Mouse (Mus musculus) kidney, embryonic 15.5 days (tissue): Measurements from ENCODE around the gene Zfp13. TPM values are rescaled to one million over a fixed set of nuclear protein-coding genes. Genes with fewer than 3 reads are reported as not detected.

Experiments
- ATAC-seq: fragments of 200-750 bp; cut with Nextera tagmentation; replicated peaks from 2 replicates; pipeline ENCODE4 v1.8.0; 2017; ENCODE audit warnings: moderate TSS enrichment; ENCODE audit not compliant: low FRiP score
- H3K27ac ChIP-seq: fragments of 300-500 bp; sonication (generic); 2 replicates; pipeline ENCODE4 v1.5.1; 2015; ENCODE audit warnings: mild to moderate bottlenecking, inconsistent platforms
- H3K27me3 ChIP-seq: fragments of 300-500 bp; sonication (generic); 2 replicates; pipeline ENCODE4 v1.6.1; 2015; ENCODE audit warnings: inconsistent platforms
- H3K36me3 ChIP-seq: fragments of 300-500 bp; sonication (generic); 2 replicates; pipeline ENCODE4 v1.6.1; 2015; ENCODE audit warnings: inconsistent platforms
- H3K4me1 ChIP-seq: fragments of 300-500 bp; sonication (generic); 2 replicates; pipeline ENCODE4 v1.6.1; 2015; ENCODE audit warnings: inconsistent platforms
- H3K4me2 ChIP-seq: fragments of 300-500 bp; sonication (generic); 2 replicates; pipeline ENCODE4 v1.6.1; 2015; ENCODE audit warnings: moderate library complexity, mild to moderate bottlenecking, inconsistent platforms
- H3K4me3 ChIP-seq: fragments of 300-500 bp; sonication (generic); replicated peaks from 2 replicates; pipeline ENCODE4 v1.5.1; 2015; ENCODE audit warnings: mild to moderate bottlenecking, inconsistent platforms
- H3K9ac ChIP-seq: fragments of 300-500 bp; sonication (generic); 2 replicates; pipeline ENCODE4 v1.6.1; 2015; ENCODE audit warnings: mild to moderate bottlenecking, inconsistent platforms
- H3K9me3 ChIP-seq: fragments of 300-500 bp; sonication (generic); replicated peaks from 2 replicates; pipeline ENCODE4 v1.6.1; 2016; ENCODE audit warnings: inconsistent platforms
- WGBS: fragments of 180-500 bp; shearing (Covaris S2); methylation state at CpG from one replicate; pipeline ENCODE4 v1.1.7; 2015; ENCODE audit warnings: mixed read lengths; 5-methylcytosine and 5-hydroxymethylcytosine counted together
- polyA plus RNA-seq: library from polyadenylated mRNA; unstranded; fragments of >200 nt; fragmentation: Nextera tagmentation; extraction: Ambion mirVana; gene quantifications from 2 replicates; pipeline ENCODE4 v1.2.1, GENCODE M21; 2015

Zfp13 gene
- 16.3 and 16.5 TPM in 2 replicates for polyA plus RNA-seq

DNA sequence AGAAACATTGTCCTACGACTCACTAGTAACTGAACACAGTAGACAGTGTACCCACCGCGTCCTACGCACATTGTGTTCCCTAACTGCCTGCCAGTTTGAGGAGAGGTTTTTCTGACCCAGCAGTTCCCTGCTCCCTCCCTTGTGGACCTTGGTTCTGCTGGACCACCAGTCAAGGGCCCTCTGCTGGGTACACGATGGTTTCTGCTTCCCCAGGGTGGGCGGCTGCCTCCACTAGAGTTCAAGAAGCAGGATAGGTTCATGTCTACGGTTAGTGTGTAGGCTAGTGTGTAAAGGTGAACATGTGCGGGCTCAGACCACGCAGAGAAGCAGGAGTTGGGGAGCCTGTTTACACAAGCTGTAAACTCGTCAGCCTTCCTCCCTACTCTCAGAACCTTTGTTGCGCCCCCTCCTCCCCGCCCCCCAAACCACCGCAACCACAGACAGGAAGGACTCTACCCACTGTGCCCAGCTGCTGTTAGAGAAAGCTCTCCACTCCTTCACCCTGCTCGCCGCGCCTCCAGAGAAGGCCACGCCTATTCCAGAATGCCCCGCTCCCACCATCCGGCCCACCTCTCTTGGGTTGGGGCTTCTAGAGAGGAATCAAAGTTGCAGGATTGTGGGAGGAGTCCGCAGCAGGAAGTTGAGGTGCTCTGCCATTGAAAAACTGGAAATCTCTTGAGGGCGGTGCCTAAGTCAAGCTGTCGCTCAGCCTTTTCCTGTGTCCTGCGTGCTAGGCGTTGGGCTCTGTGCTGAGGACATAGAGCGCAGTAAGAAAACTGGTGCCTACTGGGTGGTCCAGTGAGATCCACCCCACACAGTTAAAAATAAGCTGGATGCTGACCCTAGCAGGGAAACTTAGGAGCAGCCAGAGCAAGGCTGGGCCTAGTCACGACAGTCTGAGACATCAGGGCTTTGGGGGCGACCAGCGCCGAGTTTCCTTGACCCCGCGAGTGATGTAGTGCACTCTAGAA, at the start of gene Zfp13:
Gene Zfp13, minus strand, starts transcription at position 906 of the 971 bp plus-strand sequence.
- Histone ChIP-seq H3K4me1 (peaks cover 28% of the 10 kb centered on the region), H3K9me3 (no peaks in the 10 kb centered on the region), H3K4me3 (peak within 1 kb of the TSS; percentile 50), H3K9ac (peak within 1 kb of the TSS; percentile 48), H3K27me3 (no peaks in the 10 kb centered on the region), H3K36me3 (no peaks in the 10 kb centered on the region), H3K27ac (peak within 1 kb of the TSS; percentile 94), H3K4me2 (peak within 1 kb of the TSS; percentile 79)
- WGBS = 7% methylated on average over 30 of the region's 31 CpGs
- peak; percentile 97 for ATAC-seq

DNA sequence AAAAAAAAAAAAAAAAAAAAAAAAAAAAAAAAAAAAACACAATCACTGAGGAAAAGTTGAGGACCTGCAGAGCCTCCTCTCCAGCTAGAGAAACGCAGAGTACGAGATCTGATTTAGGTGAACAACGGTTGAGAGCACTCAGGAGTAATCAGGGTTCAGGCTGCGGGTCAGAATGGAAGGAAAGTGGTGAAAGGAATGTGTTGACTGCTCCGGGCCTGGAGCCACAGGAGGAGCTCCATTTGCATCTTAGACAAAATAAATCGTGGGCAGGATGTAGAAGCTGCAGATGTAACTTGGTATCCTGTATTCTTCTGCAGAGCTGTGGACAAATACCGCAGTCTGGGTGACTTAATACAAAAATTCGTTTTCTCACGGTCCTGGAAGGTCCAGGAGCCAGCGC, 46.6 kb upstream of the Zfp13 start:
- ATAC-seq = no peak

DNA sequence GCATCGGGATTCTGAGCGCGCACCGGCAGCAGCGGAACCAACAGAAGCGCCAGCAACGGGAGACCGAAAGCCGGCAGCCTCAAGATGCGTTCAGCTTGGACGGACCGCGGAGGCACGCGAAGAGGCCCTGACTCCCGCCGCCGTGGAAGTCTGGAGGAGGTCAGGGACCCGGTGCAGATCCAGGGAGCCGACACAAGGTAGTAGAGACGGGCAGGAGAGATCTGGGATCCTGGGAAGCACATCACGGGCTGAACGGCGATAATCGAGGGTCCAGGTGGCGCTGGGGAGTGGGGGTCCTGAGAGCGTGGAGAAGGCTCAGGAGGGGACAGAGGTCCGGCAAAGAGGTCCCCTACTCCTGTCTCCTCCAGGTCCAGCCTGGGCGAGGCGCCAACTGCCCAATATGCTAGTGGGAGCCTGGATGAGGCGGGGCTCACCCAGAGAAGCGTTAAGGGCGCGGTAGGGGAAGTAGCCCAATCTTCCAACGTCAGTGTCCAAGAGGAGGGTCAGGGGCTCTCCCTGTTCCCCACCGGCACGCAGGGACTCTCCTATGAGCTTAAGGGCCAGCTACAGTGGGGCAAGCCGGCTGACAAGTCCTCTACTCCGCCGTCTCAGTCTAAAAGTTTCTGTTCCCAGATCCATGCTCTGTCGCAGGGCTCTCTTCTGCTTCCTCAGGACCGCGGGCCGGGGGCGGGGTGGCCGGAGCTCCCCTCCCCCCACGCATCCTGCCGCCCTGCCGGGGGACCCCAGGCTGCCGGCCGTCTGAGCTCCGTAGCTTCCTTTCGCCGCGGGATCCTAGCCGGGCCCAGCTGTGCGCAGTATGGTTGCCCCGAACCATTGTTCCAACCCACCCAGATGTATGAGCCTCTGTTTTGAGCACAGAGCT, 45.6 kb upstream of the Zfp13 start, which contains the start of gene Mmp25:
Gene Mmp25, minus strand, starts transcription at position 665 of the 883 bp plus-strand sequence.
- peak; percentile 62 for ATAC-seq

More for the DNA sequence above, 46.6 kb upstream of the Zfp13 start:
- Histone ChIP-seq H3K4me1 (peaks cover 14% of the 10 kb centered on the region), H3K27ac (no peak overlapping the region), H3K36me3 (no peaks in the 10 kb centered on the region), H3K4me3 (no peak overlapping the region), H3K4me2 (no peak overlapping the region), H3K27me3 (peaks cover 30% of the 10 kb centered on the region), H3K9me3 (0 out of 2 replicates have a peak, but pooled peaks cover 2% of the 10 kb centered on the region), H3K9ac (no peak overlapping the region)
- WGBS = 37% methylated on average over 10 of the region's 10 CpGs

DNA sequence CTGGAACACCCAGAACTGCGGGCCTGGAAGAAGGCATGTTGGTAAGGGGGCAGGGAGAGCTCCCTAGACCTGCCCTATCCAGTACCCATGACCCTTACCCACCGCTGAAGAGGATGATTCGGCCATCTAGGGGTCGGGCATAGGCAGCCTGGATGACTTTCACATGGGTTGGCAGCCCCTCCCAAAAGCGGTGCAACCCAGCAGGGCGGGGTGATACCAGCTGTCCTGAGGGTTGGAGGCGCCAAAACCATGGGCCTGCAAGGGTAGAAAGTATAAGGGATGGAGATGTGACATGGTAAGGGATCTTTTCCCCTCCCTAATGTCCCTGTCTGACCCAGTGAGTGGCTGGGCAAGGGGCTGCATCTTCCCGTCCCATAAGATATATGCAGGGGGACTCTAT, 32.0 kb upstream of the Zfp13 start:
- peaks cover 8% of the 10 kb centered on the region; the same call in 1 of the 2 replicates for H3K27me3 ChIP-seq
- H3K27ac ChIP-seq = no peak overlapping the region
- no peak overlapping the region for H3K9ac ChIP-seq
- H3K4me1 ChIP-seq = peaks cover 4% of the 10 kb centered on the region
- no peak overlapping the region for H3K4me3 ChIP-seq
- no peak for ATAC-seq
- H3K9me3 ChIP-seq = no peaks in the 10 kb centered on the region
- 86% methylated on average over 8 of the region's 8 CpGs for WGBS
- no peak overlapping the region for H3K4me2 ChIP-seq
- no peaks in the 10 kb centered on the region for H3K36me3 ChIP-seq

More for the DNA sequence above, 45.6 kb upstream of the Zfp13 start, which contains the start of gene Mmp25:
- Histone ChIP-seq H3K9ac (peak within 1 kb of the TSS; percentile 8; the same call in 1 of the 2 replicates), H3K9me3 (0 out of 2 replicates have a peak, but pooled peaks cover 2% of the 10 kb centered on the region), H3K36me3 (no peaks in the 10 kb centered on the region), H3K4me2 (peak within 1 kb of the TSS; percentile 78), H3K27me3 (peaks cover 30% of the 10 kb centered on the region), H3K4me3 (peak within 1 kb of the TSS; percentile 43), H3K27ac (no peak within 1 kb of the TSS), H3K4me1 (peaks cover 14% of the 10 kb centered on the region)
- WGBS = 0% methylated on average over 57 of the region's 58 CpGs

DNA sequence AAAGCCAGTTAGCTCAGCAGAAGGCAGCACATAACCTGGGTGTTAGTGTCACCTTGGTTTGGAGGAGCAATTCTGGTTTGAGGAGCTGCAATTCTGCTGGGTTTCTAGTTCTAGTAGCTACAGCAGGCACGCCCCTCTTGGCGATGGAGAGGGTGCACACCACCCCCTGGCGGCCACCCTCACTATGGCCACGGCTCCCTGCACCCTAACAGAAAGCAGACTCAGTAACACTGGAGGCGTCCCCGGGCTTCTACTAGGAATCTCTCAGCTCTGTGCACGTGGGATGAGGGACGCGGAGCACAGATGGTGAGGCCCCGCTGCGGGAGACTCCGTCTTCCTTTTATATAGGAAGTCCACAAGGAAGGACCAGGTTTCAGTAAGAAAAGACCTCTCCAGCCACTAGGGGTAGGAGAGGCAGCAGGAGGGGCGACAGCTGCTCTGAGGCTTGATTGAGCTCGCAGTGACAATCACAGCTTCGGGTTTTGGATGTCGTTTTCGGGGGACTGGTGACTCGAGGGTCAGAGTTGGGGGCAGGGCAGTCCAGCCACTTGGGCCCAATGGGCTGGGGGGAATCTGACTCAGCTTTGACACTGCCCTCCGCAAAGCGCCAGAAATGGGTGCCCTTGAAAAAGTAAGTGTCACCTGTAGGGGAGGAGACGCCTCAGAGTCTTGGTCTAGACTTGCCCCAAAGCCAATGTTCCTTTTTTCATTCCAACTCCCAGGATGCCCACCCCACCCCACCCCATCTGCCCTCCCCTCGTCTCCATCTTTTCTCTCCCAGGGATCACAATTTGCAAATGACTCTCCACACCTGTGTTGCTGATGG, 31.1 kb upstream of the Zfp13 start:
- ATAC-seq = peak; percentile 92
- 0 out of 2 replicates have a peak, but pooled peaks cover 2% of the 10 kb centered on the region for H3K27me3 ChIP-seq
- H3K27ac ChIP-seq = no peak overlapping the region
- H3K4me3 ChIP-seq = peak overlapping the region; percentile 25
- no peaks in the 10 kb centered on the region for H3K9me3 ChIP-seq
- H3K4me2 ChIP-seq = peak overlapping the region; percentile 57
- H3K36me3 ChIP-seq = no peaks in the 10 kb centered on the region
- H3K4me1 ChIP-seq = peaks cover 4% of the 10 kb centered on the region
- no peak overlapping the region; the same call in 1 of the 2 replicates for H3K9ac ChIP-seq
- 14% methylated on average over 22 of the region's 22 CpGs for WGBS

DNA sequence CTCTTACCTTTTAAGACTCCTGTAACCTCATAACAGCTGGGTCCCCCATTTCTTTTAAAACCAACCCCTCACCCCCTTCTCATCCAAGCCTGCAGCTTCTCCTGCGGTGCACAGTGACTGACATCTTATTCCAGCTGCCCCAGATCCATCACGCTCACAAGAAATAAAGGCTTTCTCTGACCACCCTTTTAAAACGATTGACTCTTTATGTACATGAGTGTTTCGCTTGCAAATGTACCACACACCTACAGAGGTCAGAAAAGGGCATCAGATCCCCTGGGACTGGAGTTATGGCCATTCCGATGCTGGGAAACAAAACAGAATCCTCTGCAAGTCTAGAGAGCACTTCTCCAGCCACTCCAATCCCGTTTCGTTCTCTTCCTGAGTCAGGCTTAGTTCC, 28.5 kb upstream of the Zfp13 start:
- H3K36me3 ChIP-seq = no peaks in the 10 kb centered on the region
- H3K27me3 ChIP-seq = no peaks in the 10 kb centered on the region
- no peak overlapping the region for H3K4me2 ChIP-seq
- H3K4me3 ChIP-seq = no peak overlapping the region
- H3K9ac ChIP-seq = no peak overlapping the region
- H3K4me1 ChIP-seq = peaks cover 4% of the 10 kb centered on the region
- no peak overlapping the region for H3K27ac ChIP-seq
- no peaks in the 10 kb centered on the region for H3K9me3 ChIP-seq
- no peak for ATAC-seq
- WGBS = 41% methylated on average over 7 of the region's 7 CpGs

DNA sequence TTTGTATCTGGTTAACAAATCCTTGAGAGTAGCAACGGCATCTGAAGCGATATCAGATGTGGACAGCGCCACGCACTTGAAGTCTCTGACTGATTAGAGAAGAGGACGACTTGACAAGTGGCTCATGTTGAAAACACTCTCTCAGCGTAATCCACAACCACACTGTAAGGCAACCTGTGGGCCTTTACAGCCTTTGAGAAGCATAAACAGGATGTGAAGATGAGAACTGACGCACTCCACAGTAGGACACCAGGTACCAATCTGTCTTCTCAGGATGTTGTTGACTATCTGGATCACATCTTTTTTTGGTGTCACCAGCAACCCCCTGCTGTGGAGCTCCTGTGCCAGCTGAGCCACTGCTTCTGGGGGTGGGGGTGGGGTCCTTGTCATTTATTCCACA, 21.1 kb upstream of the Zfp13 start:
- Histone ChIP-seq H3K9me3 (no peaks in the 10 kb centered on the region), H3K36me3 (no peaks in the 10 kb centered on the region), H3K27me3 (peaks cover 15% of the 10 kb centered on the region), H3K4me3 (no peak overlapping the region), H3K27ac (no peak overlapping the region), H3K9ac (no peak overlapping the region), H3K4me2 (no peak overlapping the region), H3K4me1 (no peaks in the 10 kb centered on the region)
- WGBS = 79% methylated on average over 7 of the region's 7 CpGs
- ATAC-seq = no peak

DNA sequence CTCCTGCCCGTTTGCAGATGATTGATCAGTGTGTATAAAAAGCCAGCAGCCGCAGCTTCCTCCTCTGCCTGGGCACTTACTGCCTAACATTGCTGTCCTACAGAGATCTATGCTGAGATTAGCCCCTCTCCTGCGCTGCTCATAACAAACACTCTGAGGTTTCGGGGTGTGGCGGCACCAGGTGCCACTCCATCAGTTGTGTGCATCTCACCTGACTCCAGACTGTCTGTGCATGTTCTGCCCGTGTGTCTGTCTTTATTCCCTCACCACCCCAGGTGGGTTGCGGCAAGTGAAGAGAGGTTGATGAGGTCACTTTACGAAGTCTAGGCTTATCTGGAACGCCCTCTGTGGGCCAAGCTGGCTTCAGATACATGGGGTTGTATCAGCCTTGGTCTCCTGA, 17.8 kb upstream of the Zfp13 start:
- Histone ChIP-seq H3K4me1 (no peaks in the 10 kb centered on the region), H3K27me3 (peaks cover 15% of the 10 kb centered on the region), H3K9ac (no peak overlapping the region), H3K9me3 (no peaks in the 10 kb centered on the region), H3K4me3 (no peak overlapping the region), H3K27ac (no peak overlapping the region), H3K4me2 (no peak overlapping the region), H3K36me3 (no peaks in the 10 kb centered on the region)
- ATAC-seq = no peak
- WGBS = 59% methylated on average over 9 of the region's 9 CpGs

DNA sequence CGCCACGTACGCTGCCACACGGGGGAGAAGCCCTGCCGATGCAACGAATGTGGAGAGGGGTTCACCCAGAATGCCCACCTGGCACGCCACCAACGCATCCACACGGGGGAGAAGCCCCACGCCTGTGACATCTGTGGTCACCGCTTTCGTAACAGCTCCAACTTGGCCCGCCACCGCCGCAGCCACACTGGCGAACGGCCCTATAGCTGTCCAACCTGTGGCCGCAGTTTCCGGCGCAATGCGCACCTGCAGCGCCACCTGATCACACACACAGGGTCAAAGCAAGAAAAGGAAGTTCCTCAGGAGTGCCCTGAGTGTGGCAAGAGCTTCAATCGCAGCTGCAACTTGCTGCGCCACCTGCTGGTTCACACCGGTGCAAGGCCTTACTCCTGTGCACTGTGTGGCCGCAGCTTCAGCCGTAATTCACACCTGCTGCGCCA, 11.1 kb upstream of the Zfp13 start:
- no peaks in the 10 kb centered on the region for H3K9me3 ChIP-seq
- H3K36me3 ChIP-seq = no peaks in the 10 kb centered on the region
- peak; percentile 81 for ATAC-seq
- no peaks in the 10 kb centered on the region for H3K4me1 ChIP-seq
- 83% methylated on average over 28 of the region's 28 CpGs for WGBS
- no peaks in the 10 kb centered on the region for H3K27me3 ChIP-seq
- H3K9ac ChIP-seq = no peak overlapping the region
- no peak overlapping the region for H3K27ac ChIP-seq
- no peak overlapping the region for H3K4me2 ChIP-seq
- H3K4me3 ChIP-seq = no peak overlapping the region

DNA sequence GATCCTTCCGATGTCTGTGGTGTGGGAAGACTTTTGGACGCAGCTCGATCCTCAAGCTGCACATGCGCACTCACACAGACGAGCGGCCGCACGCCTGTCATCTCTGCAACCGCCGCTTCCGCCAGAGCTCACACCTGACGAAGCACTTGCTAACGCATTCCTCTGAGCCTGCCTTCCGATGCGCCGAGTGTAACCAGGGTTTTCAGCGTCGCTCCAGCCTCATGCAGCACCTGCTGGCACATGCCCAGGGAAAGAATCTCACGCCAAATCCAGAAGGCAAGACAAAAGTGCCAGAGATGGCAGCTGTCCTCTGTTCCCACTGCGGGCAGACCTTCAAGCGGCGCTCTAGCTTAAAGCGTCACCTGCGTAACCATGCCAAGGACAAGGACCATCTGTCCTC, 10.3 kb upstream of the Zfp13 start:
- Histone ChIP-seq H3K36me3 (no peaks in the 10 kb centered on the region), H3K9ac (no peak overlapping the region), H3K27ac (no peak overlapping the region), H3K4me3 (no peak overlapping the region), H3K27me3 (no peaks in the 10 kb centered on the region), H3K4me1 (no peaks in the 10 kb centered on the region), H3K4me2 (no peak overlapping the region), H3K9me3 (no peaks in the 10 kb centered on the region)
- ATAC-seq = no peak
- WGBS = 95% methylated on average over 24 of the region's 24 CpGs

DNA sequence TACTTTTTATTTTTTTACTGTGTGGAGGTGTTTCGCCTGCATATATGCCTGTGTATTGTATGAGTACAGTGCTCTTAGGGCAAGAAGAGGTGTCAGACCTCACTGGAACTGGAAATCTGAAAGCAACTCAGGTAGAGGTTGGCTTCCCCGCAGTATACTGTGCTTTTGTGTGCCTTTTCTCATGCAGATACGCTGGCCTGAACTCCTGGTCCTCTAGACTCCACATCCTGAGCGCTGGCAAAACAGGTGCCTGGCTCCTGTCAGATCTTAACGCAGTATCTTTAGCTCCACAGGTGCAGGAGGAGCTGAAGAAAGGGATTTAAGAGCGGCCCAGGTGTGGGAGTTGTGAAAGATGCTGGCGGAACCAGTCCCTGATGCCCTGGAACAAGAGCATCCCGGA, 5.9 kb upstream of the Zfp13 start:
- Histone ChIP-seq H3K36me3 (no peaks in the 10 kb centered on the region), H3K9ac (no peak overlapping the region), H3K27me3 (no peaks in the 10 kb centered on the region), H3K4me1 (peaks cover 14% of the 10 kb centered on the region; the same call in 1 of the 2 replicates), H3K4me3 (no peak overlapping the region), H3K9me3 (no peaks in the 10 kb centered on the region), H3K4me2 (no peak overlapping the region), H3K27ac (no peak overlapping the region)
- no peak for ATAC-seq
- 86% methylated on average over 8 of the region's 8 CpGs for WGBS
